Mouse (Mus musculus) gastrocnemius, postnatal 10 days (tissue): ENCODE measurements at regions not wholly inside any gene's neighbourhood (a gene's known extent, or its start where the extent isn't known, plus 50 kb on each side); places are given as distances from the start of the nearest gene placed in this dataset.

Experiments used
- DNase-seq: peaks from one replicate; pipeline ENCODE4 v3.0.0; 2021; ENCODE audit warnings: mixed read lengths

DNA sequence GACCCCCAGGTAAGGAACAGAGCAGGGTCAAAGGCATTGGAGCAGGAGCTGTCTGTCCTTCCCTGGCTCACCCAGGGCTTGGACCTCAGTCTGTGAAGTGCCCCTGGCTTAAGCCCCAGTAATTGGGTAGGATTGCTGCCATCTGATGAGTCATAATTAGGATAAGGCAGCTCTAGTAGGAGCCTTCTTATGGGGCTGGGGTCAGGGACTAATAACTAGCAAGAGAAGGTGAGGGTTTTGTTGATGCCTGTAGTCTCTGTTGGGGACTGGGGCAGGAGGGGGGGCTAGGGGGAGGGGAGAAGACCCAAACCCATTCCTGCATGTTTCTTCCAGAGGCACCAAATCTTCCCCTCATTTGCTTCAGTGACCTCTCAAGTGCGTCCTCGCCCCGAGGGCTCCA is 172.4 kb upstream of the Mki67 start:
- DNase-seq, result no peak

DNA sequence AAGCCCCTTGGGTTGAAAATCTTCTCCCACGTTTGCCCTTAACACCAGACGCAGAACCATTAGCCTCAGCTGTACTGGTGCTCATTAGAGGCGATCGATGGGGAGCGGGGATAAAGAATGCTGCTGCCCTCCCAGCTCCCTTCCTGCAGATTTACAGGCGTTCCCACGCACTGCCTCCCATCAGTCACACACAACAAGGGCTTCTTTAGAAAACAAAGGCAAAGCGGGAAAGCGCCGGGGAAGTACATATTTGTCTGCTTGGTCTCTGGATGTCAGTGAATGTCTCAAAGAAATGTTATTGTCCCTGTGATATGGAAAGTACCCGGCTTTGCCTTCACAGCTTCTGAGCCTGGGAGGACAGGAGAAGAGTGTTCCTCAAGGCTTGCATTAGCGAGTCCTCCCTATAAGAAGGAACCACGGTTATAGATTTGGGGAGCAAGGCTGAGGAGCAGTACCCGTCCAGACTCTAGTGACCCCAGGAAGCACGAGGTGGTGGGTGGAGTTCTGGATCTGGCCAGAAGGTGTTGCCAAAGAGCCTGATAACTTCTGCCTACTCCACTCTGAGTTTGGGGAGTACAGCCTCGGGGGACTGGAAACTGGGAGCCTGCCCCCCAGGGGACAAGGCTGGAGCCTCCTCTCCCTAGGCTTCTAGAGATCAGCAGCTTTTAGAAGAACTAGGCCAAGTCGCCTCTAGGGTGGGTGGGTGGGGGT is 173.0 kb upstream of the Mki67 start:
- peak; percentile 26 for DNase-seq

GRCm38 (mm10) chr7:135898876-135899275 is 182.7 kb upstream of the Mki67 start:
- DNase-seq, result no peak

DNA sequence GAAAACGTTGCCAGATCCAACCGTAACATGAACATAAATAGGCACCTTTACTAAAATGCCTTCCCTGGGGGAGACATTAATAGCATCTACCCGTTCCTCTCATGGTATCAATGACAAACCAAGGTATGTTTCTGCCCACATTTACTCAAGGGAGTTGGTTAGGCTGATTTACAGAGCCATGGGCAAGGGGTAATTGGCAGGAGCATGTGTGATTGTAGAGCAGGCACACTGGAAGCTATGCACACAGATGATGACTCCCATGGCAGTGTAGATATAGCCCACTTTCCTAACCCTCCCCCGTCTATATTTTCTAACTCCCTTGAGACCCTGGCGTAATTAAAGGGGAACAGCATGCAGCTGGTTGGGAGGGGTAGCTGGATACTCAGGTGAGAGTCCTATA is 183.6 kb upstream of the Mki67 start:
- DNase-seq, result no peak

DNA sequence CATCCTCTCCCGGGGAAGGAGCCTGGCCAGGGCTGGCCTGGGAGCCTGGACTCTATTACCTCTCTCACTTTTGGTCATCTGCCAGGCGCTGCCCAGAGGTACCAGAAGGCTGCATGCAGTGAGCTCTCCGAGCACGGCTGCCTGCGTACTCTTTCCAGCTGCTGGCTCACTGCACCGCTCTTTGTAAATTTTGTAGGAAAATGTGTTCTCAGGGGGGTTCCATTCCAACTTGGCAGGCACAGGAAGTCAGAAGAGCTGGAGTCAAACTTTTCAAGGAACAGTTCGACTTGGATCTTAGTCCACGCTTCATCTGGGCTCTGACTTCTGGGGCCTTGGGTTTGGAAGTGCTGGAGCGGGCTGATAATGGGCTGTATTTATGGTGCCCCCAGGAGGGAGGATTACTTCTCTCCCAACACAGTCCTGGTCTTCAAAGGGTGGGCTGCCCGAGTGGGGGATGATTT is 184.7 kb upstream of the Mki67 start:
- DNase-seq, result peak; percentile 62

GRCm38 (mm10) chr7:135902106-135903055 is 186.2 kb upstream of the Mki67 start:
- no peak for DNase-seq

GRCm38 (mm10) chr7:135911376-135911775 is 195.2 kb upstream of the Mki67 start:
- no peak for DNase-seq

GRCm38 (mm10) chr7:135913923-135914634 is 197.9 kb upstream of the Mki67 start:
- DNase-seq, result no peak

- no peak for DNase-seq
Measured at GRCm38 (mm10) chr7:135923876-135924275, 207.7 kb upstream of the Mki67 start.

GRCm38 (mm10) chr7:135924641-135925040 is 208.5 kb upstream of the Mki67 start:
- DNase-seq, result no peak

DNA sequence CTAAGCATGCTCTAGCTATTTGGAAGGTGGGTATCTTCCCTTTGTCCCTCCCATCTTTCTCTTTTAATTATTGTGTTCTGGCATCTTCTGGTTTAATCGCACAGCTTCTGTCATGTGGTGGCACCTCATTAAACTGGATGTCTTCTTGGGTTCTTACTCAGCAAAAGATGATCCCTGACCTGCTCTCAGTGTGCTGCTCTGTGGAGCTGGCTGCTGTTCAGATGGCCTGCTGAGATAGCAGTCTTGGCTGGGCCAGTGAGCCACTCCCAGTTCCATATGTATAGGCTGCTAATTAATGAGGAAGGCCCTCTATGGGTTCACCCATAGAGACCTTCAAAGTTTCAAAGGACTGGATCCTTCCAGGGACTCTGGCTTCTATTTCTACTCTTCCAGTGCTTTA is 213.9 kb upstream of the Mki67 start:
- no peak for DNase-seq

DNA sequence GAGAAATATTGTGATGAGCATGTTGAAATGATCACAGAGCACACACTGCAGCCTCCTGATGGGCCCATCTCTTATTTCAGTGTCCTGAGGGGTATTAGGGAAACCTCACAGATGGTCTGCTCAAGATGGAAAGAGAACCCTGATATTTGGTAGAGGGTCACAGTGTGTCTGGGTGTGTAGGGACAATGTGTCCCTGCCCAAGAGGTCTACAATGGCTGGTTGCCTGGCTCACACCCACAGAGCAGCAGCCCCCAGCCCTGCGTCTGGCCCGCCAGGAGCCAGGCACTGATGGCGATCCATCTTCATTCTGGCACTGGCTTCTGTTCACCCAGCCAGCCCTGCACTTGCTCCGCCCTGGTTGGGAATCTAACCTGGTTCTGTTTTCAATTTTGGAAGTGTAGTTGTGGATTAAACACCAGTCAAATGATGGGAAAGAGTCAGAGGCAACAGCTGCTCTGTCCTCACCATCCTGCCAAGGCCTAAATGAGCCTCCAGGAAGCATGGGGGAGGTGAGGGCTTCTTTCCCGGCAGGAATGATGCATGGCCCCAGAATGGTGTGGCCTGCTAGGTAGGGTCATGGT is 216.5 kb upstream of the Mki67 start:
- DNase-seq, result peak; percentile 28

DNA sequence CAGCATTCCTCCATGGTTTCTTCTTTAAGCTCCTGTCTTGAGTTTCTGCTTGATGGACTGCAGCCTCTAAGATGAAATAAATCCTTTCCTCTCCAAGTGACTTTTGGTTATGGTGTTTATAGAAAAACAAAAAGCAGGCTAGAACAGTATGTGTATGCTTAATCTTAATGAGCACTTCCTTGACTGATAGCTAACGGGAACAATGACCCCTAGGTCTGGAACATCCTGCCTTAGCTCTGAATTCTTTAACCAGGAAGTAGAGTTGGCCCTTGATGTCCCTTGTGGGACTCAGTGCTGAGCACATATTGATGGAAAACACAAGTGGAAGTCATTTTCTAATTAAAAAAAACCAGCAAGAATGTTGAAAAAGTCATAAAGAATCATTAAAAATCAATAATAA is 219.0 kb upstream of the Mki67 start:
- no peak for DNase-seq

GRCm38 (mm10) chr7:135937465-135937864 is 221.3 kb upstream of the Mki67 start:
- DNase-seq, result no peak

- DNase-seq, result no peak
Measured at GRCm38 (mm10) chr7:135939341-135939740, 223.2 kb upstream of the Mki67 start.

GRCm38 (mm10) chr7:135942826-135943225 is 226.7 kb upstream of the Mki67 start:
- peak; percentile 39 for DNase-seq

GRCm38 (mm10) chr7:135946071-135946646 is 230.0 kb upstream of the Mki67 start:
- DNase-seq, result no peak

DNA sequence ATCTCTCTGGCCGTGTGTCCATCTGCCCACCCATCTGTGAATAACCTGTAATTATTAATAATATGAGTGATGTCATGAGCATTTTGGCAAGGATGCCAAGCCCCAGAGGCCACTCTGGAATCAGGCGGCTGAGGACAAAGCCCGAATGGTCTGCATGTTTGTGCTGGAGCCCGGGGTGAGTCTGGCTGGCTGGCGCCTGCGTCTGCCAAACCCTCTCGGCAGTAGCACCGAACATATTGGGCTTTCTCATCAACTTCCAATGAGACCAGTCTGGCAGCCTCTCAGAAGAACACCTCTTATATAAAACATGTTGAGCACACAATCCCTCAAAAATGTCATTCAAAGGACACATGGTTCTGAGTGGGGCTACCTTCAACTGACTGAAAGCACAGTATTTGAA is 244.9 kb upstream of the Mki67 start:
- DNase-seq, result peak; percentile 17

DNA sequence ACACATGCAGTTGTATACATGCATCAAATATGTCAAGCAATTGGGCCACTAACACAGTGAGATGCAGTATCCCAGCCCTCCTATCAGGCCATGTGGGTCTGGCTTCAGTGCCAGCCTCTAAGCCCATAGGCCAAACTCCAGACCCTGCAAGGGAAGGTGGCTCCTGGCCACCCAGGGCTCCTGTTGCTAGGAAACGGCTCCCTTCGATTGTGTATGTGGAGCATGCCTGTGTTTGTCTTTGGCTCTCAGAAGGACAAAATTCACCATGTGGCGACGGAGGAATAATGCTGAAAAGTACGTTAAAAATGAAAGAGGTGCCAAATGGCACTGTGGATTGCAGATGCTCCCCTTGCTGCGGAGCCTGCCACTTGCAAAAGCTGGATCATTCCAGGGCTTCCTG is 249.4 kb upstream of the Mki67 start:
- no peak for DNase-seq

GRCm38 (mm10) chr7:135966231-135966630 is 250.1 kb upstream of the Mki67 start:
- DNase-seq, result no peak

DNA sequence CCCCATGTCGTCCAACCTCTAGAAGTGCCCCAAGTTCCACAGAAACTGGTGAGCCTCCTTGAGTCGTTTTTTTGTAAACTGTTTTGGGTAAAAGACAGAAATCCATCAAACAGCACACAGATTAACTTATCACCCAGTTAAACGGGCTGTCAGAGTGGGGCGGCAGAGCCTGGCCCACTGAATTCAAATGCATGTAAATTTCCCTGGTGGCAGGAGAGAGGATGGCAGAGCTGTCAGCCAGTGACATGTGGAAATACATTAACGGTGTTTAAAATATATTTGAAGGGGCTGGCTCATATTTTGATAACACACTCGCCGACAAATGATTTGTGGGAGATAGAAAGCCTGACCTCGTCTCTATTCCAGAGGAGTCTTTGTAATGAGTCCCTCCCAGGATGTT is 252.5 kb upstream of the Mki67 start:
- no peak for DNase-seq

- DNase-seq, result no peak
Measured at GRCm38 (mm10) chr7:135986021-135986420, 269.9 kb upstream of the Mki67 start.
